Mouse (Mus musculus): ENCODE data around the gene Fzd2. TPM values are rescaled to one million over a fixed set of nuclear protein-coding genes. Genes with fewer than 3 reads are reported as not detected.
"Not testable (repeated sequence)": the region's sequence is repeated elsewhere in the genome, so short reads cannot be mapped to it uniquely, and the experiment has no call there.

Fzd2 gene
- 1 to 10 TPM; 4.8 to 6.9 (median 5.7) TPM for total RNA-seq (2022)

- DNase-seq, result peak; percentile 84
Measured at GRCm38 (mm10) chr11:102604010-102604584, at the start of gene Fzd2. TSS of gene Fzd2 (plus strand) at chr11:102604396.

- no peak for DNase-seq
Measured at GRCm38 (mm10) chr11:102555400-102556030, 48.7 kb upstream of the Fzd2 start.

- peak; percentile 96 for DNase-seq
Measured at GRCm38 (mm10) chr11:102556031-102556715, 48.0 kb upstream of the Fzd2 start, which contains the start of gene Gpatch8. TSS of gene Gpatch8 (minus strand) at chr11:102556392.

GRCm38 (mm10) chr11:102556716-102557074 lies 47.5 kb upstream of the Fzd2 start:
- no peak for DNase-seq

- DNase-seq, result no peak
Measured at GRCm38 (mm10) chr11:102557386-102557785, 46.8 kb upstream of the Fzd2 start.

GRCm38 (mm10) chr11:102558704-102559103 lies 45.5 kb upstream of the Fzd2 start:
- no peak for DNase-seq

- DNase-seq, result not testable (repeated sequence)
Measured at GRCm38 (mm10) chr11:102564952-102565671, 39.1 kb upstream of the Fzd2 start.

GRCm38 (mm10) chr11:102565741-102566140 lies 38.5 kb upstream of the Fzd2 start:
- no peak for DNase-seq

GRCm38 (mm10) chr11:102566290-102566689 lies 37.9 kb upstream of the Fzd2 start:
- DNase-seq, result no peak

GRCm38 (mm10) chr11:102567157-102567556 lies 37.0 kb upstream of the Fzd2 start:
- no peak for DNase-seq

- DNase-seq, result no peak
Measured at GRCm38 (mm10) chr11:102567723-102568122, 36.5 kb upstream of the Fzd2 start.

- no peak for DNase-seq
Measured at GRCm38 (mm10) chr11:102568191-102568590, 36.0 kb upstream of the Fzd2 start.

- DNase-seq, result no peak
Measured at GRCm38 (mm10) chr11:102568756-102569377, 35.3 kb upstream of the Fzd2 start.

- peak; percentile 47 for DNase-seq
Measured at GRCm38 (mm10) chr11:102572866-102573663, 31.1 kb upstream of the Fzd2 start.

- DNase-seq, result no peak
Measured at GRCm38 (mm10) chr11:102575034-102575433, 29.2 kb upstream of the Fzd2 start.

- no peak for DNase-seq
Measured at GRCm38 (mm10) chr11:102576050-102576754, 28.0 kb upstream of the Fzd2 start.

GRCm38 (mm10) chr11:102578341-102579118 lies 25.7 kb upstream of the Fzd2 start:
- DNase-seq, result peak; percentile 56

- no peak for DNase-seq
Measured at GRCm38 (mm10) chr11:102579165-102580033, 24.8 kb upstream of the Fzd2 start, which contains the start of gene Gm11627. TSS of gene Gm11627 (minus strand) at chr11:102579461.

- DNase-seq, result no peak
Measured at GRCm38 (mm10) chr11:102580034-102580330, 24.2 kb upstream of the Fzd2 start.

Measured in adrenal gland, adult 8-10 months (tissue).